Mouse (Mus musculus): ENCODE data around the gene Esrrg.

DNA sequence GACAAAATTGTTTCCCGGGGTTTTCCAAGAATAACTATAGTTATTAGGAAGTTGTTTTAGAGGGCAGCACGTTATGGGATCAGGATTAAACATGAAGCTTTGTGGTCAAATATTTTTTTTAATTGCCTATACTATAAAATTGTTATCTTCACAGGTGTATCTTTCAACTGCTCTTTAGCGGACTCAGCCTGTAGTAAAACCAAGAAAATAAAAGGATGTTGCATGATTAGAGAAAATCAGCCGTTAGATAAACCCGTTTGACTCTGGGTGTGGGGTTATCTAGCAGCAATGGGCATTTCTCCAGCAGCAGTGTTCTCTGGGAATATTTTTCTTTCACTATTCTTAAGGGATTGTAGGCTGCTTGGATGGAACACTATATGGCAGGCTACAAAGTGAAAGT is 96.8 kb downstream of the Esrrg start:
- TF ChIP-seq CTCF (conservative IDR thresholded peaks at IDR 0.05 in 1 of 2, IDR thresholded peaks at IDR 0.05 in 1 of 2; ENCODE audit: low read depth in 2 of 2, low read length in 2 of 2), result no peak
- no peak for TF ChIP-seq POLR2A (IDR thresholded peaks at IDR 0.05; ENCODE audit: low read depth, low read length)
- TF ChIP-seq ZMIZ1 (IDR thresholded peaks at IDR 0.05; ENCODE audit: low read depth, low read length), result no peak
- TF ChIP-seq USF1 (IDR thresholded peaks at IDR 0.05; ENCODE audit: low read depth, low read length), result no peak
- no peak for TF ChIP-seq SIN3A (IDR thresholded peaks at IDR 0.05; ENCODE audit: low read length)
- no peak for TF ChIP-seq EP300 (IDR thresholded peaks at IDR 0.05; ENCODE audit: low read length)
- TF ChIP-seq ZC3H11A (IDR thresholded peaks at IDR 0.05; ENCODE audit: low read depth, low read length), result no peak
- TF ChIP-seq JUN (IDR thresholded peaks at IDR 0.05; ENCODE audit: insufficient read depth, low read depth, low read length), result no peak
- TF ChIP-seq MYC (IDR thresholded peaks at IDR 0.05; ENCODE audit: low read depth, low read length), result no peak
